ENCODE assay signal across 17 mouse cellular contexts in genomic region chrX:75370197-75370596, GRCm38 (mm10). TPM values are rescaled to one million over a fixed set of nuclear protein-coding genes. Genes with fewer than 3 reads are reported as not detected.
DNase-seq lines count a peak whose midpoint lies in the region; ATAC-seq and TF ChIP-seq lines count a peak whose summit lies in the region.
"Had no signal": no experiment of that assay in that cellular context is flagged by ENCODE, and none has a peak within 500 bp of the region (broad histone marks: within the 10 kb centered on the region; RNA-seq: fewer than 3 reads in every experiment).

No protein-coding gene starts in this region.

- no peaks in the 10 kb centered on the region; the same call in 1 of the 2 replicates for H3K4me1 ChIP-seq in kidney, adult 2 months (ENCODE audit: control insufficient read depth, insufficient read depth, low read length)
- H3K4me1 ChIP-seq in kidney, embryonic 16.5 days (ENCODE audit: insufficient read depth, low read length), result no peaks in the 10 kb centered on the region
- H3K4me1 ChIP-seq: hindbrain, embryonic 12.5 days; liver, embryonic 13.5 days; midbrain, embryonic 13.5 days had no signal

- H3K36me3 ChIP-seq in kidney, adult 2 months (ENCODE audit: control insufficient read depth, insufficient read depth, low read length), result no peaks in the 10 kb centered on the region
- no peaks in the 10 kb centered on the region for H3K36me3 ChIP-seq in kidney, embryonic 16.5 days (ENCODE audit: insufficient read depth, low read length)
- H3K36me3 ChIP-seq: hindbrain, embryonic 12.5 days; liver, embryonic 13.5 days; midbrain, embryonic 13.5 days had no signal

- H3K27ac ChIP-seq in kidney, adult 2 months (ENCODE audit: insufficient read depth, low read depth, low read length), result no peak overlapping the region
- H3K27ac ChIP-seq in kidney, embryonic 16.5 days (ENCODE audit: low read length), result no peak overlapping the region
- H3K27ac ChIP-seq: hindbrain, embryonic 12.5 days; layer of hippocampus, adult 2 months; left cerebral cortex, adult 2 months; liver, embryonic 13.5 days; midbrain, embryonic 13.5 days had no signal

- H3K4me2 ChIP-seq in kidney, embryonic 16.5 days (replicated peaks; ENCODE audit: low read depth, low read length), result no peak overlapping the region
- H3K4me2 ChIP-seq: hindbrain, embryonic 12.5 days; liver, embryonic 13.5 days; midbrain, embryonic 13.5 days had no signal

- ATAC-seq in kidney, embryonic 16.5 days (ENCODE audit: low FRiP score, low TSS enrichment), result no peak
- ATAC-seq: forebrain, postnatal 0 days; midbrain, embryonic 13.5 days; Patski had no signal

- no peaks in the 10 kb centered on the region for H3K9me3 ChIP-seq in kidney, embryonic 16.5 days (ENCODE audit: low read length)
- H3K9me3 ChIP-seq: hindbrain, embryonic 12.5 days; liver, embryonic 13.5 days; midbrain, embryonic 13.5 days had no signal

- DNase-seq in kidney, adult 2 months, result peak; percentile 41
- DNase-seq in ovary, postnatal 36 days (ENCODE audit: low spot score), result peak; percentile 7
- DNase-seq in ovary, postnatal 10 days (ENCODE audit: low spot score), result no peak
- DNase-seq in adrenal gland, postnatal 25 days, result peak; percentile 9
- DNase-seq in spleen, adult 12 weeks (ENCODE audit: low spot score), result no peak
- no peak for DNase-seq in cerebellum, adult 11-12 months
- DNase-seq: cerebellum, postnatal 14 days; forebrain, postnatal 0 days; liver, embryonic 13.5 days had no signal

- TF ChIP-seq CTCF in kidney, adult 2 months (conservative IDR thresholded peaks at IDR 0.05; ENCODE audit: insufficient read depth, insufficient read length, low read depth, low read length), result no peak

- H3K9ac ChIP-seq in kidney, embryonic 16.5 days (replicated peaks; ENCODE audit: low read length), result no peak overlapping the region
- H3K9ac ChIP-seq: forebrain, postnatal 0 days; hindbrain, embryonic 12.5 days; liver, embryonic 13.5 days; midbrain, embryonic 13.5 days had no signal

- H3K27me3 ChIP-seq in kidney, adult 2 months (replicated peaks; ENCODE audit: control insufficient read depth, insufficient read depth, low read length), result no peaks in the 10 kb centered on the region
- H3K27me3 ChIP-seq in kidney, embryonic 16.5 days (ENCODE audit: insufficient read depth, low read length), result no peaks in the 10 kb centered on the region
- H3K27me3 ChIP-seq: hindbrain, embryonic 12.5 days; liver, embryonic 13.5 days; midbrain, embryonic 13.5 days had no signal

- TF ChIP-seq POLR2A in kidney, adult 2 months (IDR thresholded peaks at IDR 0.05; ENCODE audit: low read depth, low read length), result no peak

- H3K4me3 ChIP-seq in kidney, adult 2 months (ENCODE audit: insufficient read depth, low read depth, low read length), result no peak overlapping the region
- H3K4me3 ChIP-seq in kidney, embryonic 16.5 days (ENCODE audit: low read length), result no peak overlapping the region
- H3K4me3 ChIP-seq: erythroblast, embryonic 14.5 days; hindbrain, embryonic 12.5 days; layer of hippocampus, adult 2 months; left cerebral cortex, adult 2 months; liver, embryonic 13.5 days; midbrain, embryonic 13.5 days; myocyte had no signal

RNA-seq across cellular contexts. Expression of gene Fundc2, which starts 12.0 kb away (rescaled TPM):
- 10.1 and 16.8 TPM in 2 replicates for polyA plus RNA-seq in kidney, adult 2 months (2012; rRNA removed)
- 47.8 and 53.7 TPM in 2 replicates for polyA plus RNA-seq in kidney, embryonic 16.5 days (2015; fragmentation: Nextera tagmentation; extraction: Ambion mirVana)
- 66.9 and 76.7 TPM in 2 replicates for total RNA-seq in adrenal gland, postnatal 25 days (2021)

RNA-seq across cellular contexts. Expression of gene F8, which starts 12.2 kb away (rescaled TPM):
- polyA plus RNA-seq in kidney, adult 2 months (2012; rRNA removed), result 1.4 and 2.2 TPM in 2 replicates
- 3.0 and 4.2 TPM in 2 replicates for polyA plus RNA-seq in kidney, embryonic 16.5 days (2015; fragmentation: Nextera tagmentation; extraction: Ambion mirVana)
- 6.8 and 9.9 TPM in 2 replicates for total RNA-seq in adrenal gland, postnatal 25 days (2021)

RNA-seq across cellular contexts. Expression of gene Cmc4, which starts 46.2 kb away (rescaled TPM):
- polyA plus RNA-seq in kidney, adult 2 months (2012; rRNA removed), result 3.7 and 5.8 TPM in 2 replicates
- polyA plus RNA-seq in kidney, embryonic 16.5 days (2015; fragmentation: Nextera tagmentation; extraction: Ambion mirVana), result 17.5 and 18.1 TPM in 2 replicates
- 10.0 and 12.2 TPM in 2 replicates for total RNA-seq in adrenal gland, postnatal 25 days (2021)

RNA-seq across cellular contexts. Expression of gene Mtcp1, which starts 46.2 kb away (rescaled TPM):
- 4.3 and 5.2 TPM in 2 replicates for polyA plus RNA-seq in kidney, adult 2 months (2012; rRNA removed)
- polyA plus RNA-seq in kidney, embryonic 16.5 days (2015; fragmentation: Nextera tagmentation; extraction: Ambion mirVana), result 9.3 and 11.9 TPM in 2 replicates
- 11.4 and 12.1 TPM in 2 replicates for total RNA-seq in adrenal gland, postnatal 25 days (2021)

RNA-seq across cellular contexts. Expression of gene Brcc3, which starts 46.2 kb away (rescaled TPM):
- 9.7 and 14.3 TPM in 2 replicates for polyA plus RNA-seq in kidney, adult 2 months (2012; rRNA removed)
- polyA plus RNA-seq in kidney, embryonic 16.5 days (2015; fragmentation: Nextera tagmentation; extraction: Ambion mirVana), result 67.8 and 74.7 TPM in 2 replicates
- total RNA-seq in adrenal gland, postnatal 25 days (2021), result 27.7 and 29.1 TPM in 2 replicates

Comparison
In these comparisons a context has a peak if more than half of its experiments do, and no peak if none do; other contexts are left out.
1. DNase-seq: peak in kidney, adult 2 months (single experiment), ovary, postnatal 36 days (single experiment) and adrenal gland, postnatal 25 days (single experiment); none in ovary, postnatal 10 days (single experiment), spleen, adult 12 weeks (single experiment) and cerebellum, adult 11-12 months (single experiment).